Mouse (Mus musculus) heart, adult 2 months (tissue): ENCODE data around the gene Zfp747. TPM values are rescaled to one million over a fixed set of nuclear protein-coding genes. Genes with fewer than 3 reads are reported as not detected.

Source experiments
- DNase-seq, 2 experiments: peaks; one replicate each; pipeline ENCODE4 v3.0.0; 2021
- H3K27ac ChIP-seq: fragments of 200-600 bp; 2 replicates; pipeline ENCODE4 v1.8.1; 2022
- H3K27me3 ChIP-seq: fragments of 200-500 bp; 2 replicates; pipeline ENCODE4 v1.6.1; 2012; ENCODE audit warnings: mild to moderate bottlenecking, low read length, inconsistent platforms, mixed read lengths; ENCODE audit not compliant: control insufficient read depth, insufficient read depth
- H3K36me3 ChIP-seq: fragments of 200-500 bp; 2 replicates; pipeline ENCODE4 v1.6.1; 2012; ENCODE audit warnings: low read length, inconsistent platforms; ENCODE audit not compliant: control insufficient read depth, insufficient read depth
- H3K4me1 ChIP-seq: fragments of 200-500 bp; 2 replicates; pipeline ENCODE4 v1.6.1; 2011; ENCODE audit warnings: low read length; ENCODE audit not compliant: control insufficient read depth, insufficient read depth
- H3K4me3 ChIP-seq: fragments of 200-600 bp; 2 replicates; pipeline ENCODE4 v1.8.1; 2022
- H3K79me2 ChIP-seq: fragments of 200-500 bp; replicated peaks from 2 replicates; pipeline ENCODE4 v1.6.1; 2012; ENCODE audit warnings: mild to moderate bottlenecking, inconsistent platforms, low read length, moderate library complexity, mixed read lengths; ENCODE audit not compliant: control insufficient read depth, insufficient read depth
- H3K9ac ChIP-seq: fragments of 200-500 bp; 2 replicates; pipeline ENCODE4 v1.6.1; 2012; ENCODE audit warnings: low read depth, mild to moderate bottlenecking, control low read depth, inconsistent platforms, low read length, mixed read lengths
- CTCF ChIP-seq: fragments of 200-600 bp; IDR thresholded peaks from 2 replicates; pipeline ENCODE4 v1.8.1; 2022; ENCODE audit warnings: antibody characterized with exemption, mild to moderate bottlenecking, moderate library complexity
- EP300 ChIP-seq: fragments of 200-500 bp; IDR thresholded peaks from 2 replicates; pipeline ENCODE4 v1.6.1; 2011; ENCODE audit warnings: low read depth, low read length, control low read depth; ENCODE audit not compliant: insufficient read depth
- POLR2A ChIP-seq: fragments of 200-500 bp; IDR thresholded peaks from 2 replicates; pipeline ENCODE4 v1.6.1; 2011; ENCODE audit warnings: mild to moderate bottlenecking, low read depth, low read length, control low read depth; ENCODE audit not compliant: insufficient read depth
- WGBS: fragments of 180-500 bp; shearing (Covaris S2); methylation state at CpG from one replicate; pipeline ENCODE4 v1.1.7; 2018; 5-methylcytosine and 5-hydroxymethylcytosine counted together
- intact Hi-C: fragments of 180-260 bp; cut with DNase I; formaldehyde crosslinking; loops from one replicate; pipeline ENCODE4 v1.15.1; 2025
- polyA plus RNA-seq: library from polyadenylated mRNA; depleted of rRNA; stranded (reverse); fragments of >200 nt; gene quantifications from 2 replicates; pipeline ENCODE4 v1.2.3, GENCODE M21; 2012
- total RNA-seq, 2 experiments: library from RNA; stranded (reverse); gene quantifications; 2 replicates each; pipeline ENCODE4 v1.2.3; 2021

Gene Zfp747
- total and polyA plus RNA-seq, 3 experiments: 2.9 to 5.3 (median 4.3) TPM

- WGBS: 92% methylated on average over 8 of the region's 8 CpGs
- Histone ChIP-seq H3K36me3 (peaks cover 4% of the 10 kb centered on the region), H3K79me2 (0 out of 2 replicates have a peak, but pooled peaks cover 2% of the 10 kb centered on the region), H3K27me3 (no peaks in the 10 kb centered on the region), H3K27ac (no peak overlapping the region), H3K9ac (no peak overlapping the region), H3K4me3 (no peak overlapping the region), H3K4me1 (peaks cover 1% of the 10 kb centered on the region; the same call in 1 of the 2 replicates)
- intact Hi-C loops: no loop called here
- no peak for TF ChIP-seq CTCF
- TF ChIP-seq POLR2A: no peak
- TF ChIP-seq EP300: no peak
- DNase-seq: no peak
Measured at GRCm38 (mm10) chr7:127341356-127341755, 34.5 kb downstream of the Zfp747 start.

DNA sequence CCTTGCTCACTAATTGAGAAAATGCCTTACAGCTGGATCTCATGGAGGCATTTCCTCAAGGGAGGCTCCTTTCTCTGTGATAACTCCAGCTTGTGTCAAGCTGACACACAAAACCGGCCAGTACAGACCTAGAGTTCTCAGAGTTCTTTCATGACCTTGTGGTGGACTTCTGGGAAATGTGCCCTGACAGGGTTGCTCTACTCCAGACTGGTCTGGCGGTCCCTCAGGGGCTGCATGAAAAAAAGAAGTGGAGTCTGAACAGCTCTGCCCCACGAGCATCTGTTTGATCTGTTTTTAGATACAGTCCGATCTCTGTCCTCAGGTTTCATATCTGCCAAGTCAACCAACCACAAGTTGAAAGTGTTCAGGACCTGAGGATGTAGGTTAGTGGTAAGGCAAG, 38.2 kb downstream of the Zfp747 start:
- Histone ChIP-seq H3K9ac (no peak overlapping the region), H3K4me1 (peaks cover 1% of the 10 kb centered on the region; the same call in 1 of the 2 replicates), H3K27me3 (no peaks in the 10 kb centered on the region), H3K27ac (no peak overlapping the region), H3K36me3 (no peaks in the 10 kb centered on the region), H3K79me2 (no peaks in the 10 kb centered on the region), H3K4me3 (no peak overlapping the region)
- DNase-seq: no peak
- intact Hi-C loops: no loop called here
- 45% methylated on average over 4 of the region's 4 CpGs for WGBS
- TF ChIP-seq CTCF: no peak
- TF ChIP-seq POLR2A: no peak

DNA sequence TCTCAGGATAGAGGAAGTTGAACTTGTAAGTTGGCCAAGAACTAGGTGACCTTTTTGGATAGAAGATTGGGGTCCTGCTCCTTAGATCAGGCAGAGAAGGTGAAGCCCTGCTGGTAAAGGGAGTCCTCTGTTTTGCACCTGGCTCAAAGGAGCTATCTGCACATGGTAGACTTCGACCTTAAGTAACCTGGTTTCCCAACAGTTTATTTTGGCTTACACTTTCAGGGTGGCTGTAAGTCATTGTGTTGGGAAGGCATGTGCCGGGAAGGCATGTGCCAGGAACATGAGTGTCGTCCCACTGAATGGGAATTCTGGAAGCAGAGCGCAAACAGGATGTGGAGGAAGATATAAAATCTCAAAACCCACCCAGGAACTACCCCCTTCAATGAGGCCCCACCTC, 40.2 kb downstream of the Zfp747 start:
- no peak for DNase-seq
- no peak overlapping the region for H3K4me3 ChIP-seq
- TF ChIP-seq POLR2A: no peak
- no peak for TF ChIP-seq EP300
- TF ChIP-seq CTCF: no peak
- H3K27ac ChIP-seq: no peak overlapping the region
- H3K4me1 ChIP-seq: peaks cover 1% of the 10 kb centered on the region; the same call in 1 of the 2 replicates
- H3K36me3 ChIP-seq: no peaks in the 10 kb centered on the region
- 39% methylated on average over 4 of the region's 4 CpGs for WGBS
- no peaks in the 10 kb centered on the region for H3K79me2 ChIP-seq
- intact Hi-C loops: no loop called here
- no peaks in the 10 kb centered on the region for H3K27me3 ChIP-seq
- no peak overlapping the region for H3K9ac ChIP-seq

DNA sequence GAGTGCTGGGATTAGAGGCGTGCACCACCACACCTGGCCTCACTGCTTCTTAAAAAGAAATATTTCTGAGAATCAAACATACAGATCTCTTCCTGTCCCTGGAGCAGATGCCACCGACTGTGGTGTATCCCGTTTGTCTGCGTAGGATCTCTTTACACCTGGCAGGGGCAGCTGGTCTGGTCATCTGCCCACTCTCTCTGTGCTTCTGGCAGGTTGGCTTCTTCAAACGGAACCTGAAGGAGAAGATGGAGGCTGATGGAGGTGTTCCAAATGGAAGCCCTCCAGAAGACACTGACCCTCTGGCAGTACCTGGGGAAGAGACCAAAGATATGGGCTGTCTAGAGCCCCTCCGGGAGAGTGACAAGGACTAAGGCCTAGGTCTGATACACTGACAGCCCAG, 42.6 kb downstream of the Zfp747 start:
- intact Hi-C loops: no loop called here
- Histone ChIP-seq H3K27me3 (no peaks in the 10 kb centered on the region), H3K27ac (no peak overlapping the region), H3K9ac (no peak overlapping the region), H3K79me2 (no peaks in the 10 kb centered on the region), H3K4me3 (no peak overlapping the region), H3K4me1 (peaks cover 1% of the 10 kb centered on the region; the same call in 1 of the 2 replicates), H3K36me3 (no peaks in the 10 kb centered on the region)
- WGBS: 76% methylated on average over 6 of the region's 6 CpGs
- no peak for DNase-seq
- no peak for TF ChIP-seq EP300
- no peak for TF ChIP-seq CTCF
- TF ChIP-seq POLR2A: no peak

GRCm38 (mm10) chr7:127326685-127327084, 49.2 kb downstream of the Zfp747 start:
- no peaks in the 10 kb centered on the region for H3K79me2 ChIP-seq
- intact Hi-C loops: no loop called here
- 40% methylated on average over 2 of the region's 2 CpGs for WGBS

GRCm38 (mm10) chr7:127325550-127325949, 50.3 kb downstream of the Zfp747 start:
- TF ChIP-seq POLR2A: no peak
- TF ChIP-seq CTCF: no peak
- TF ChIP-seq EP300: no peak
- H3K4me3 ChIP-seq: no peak overlapping the region
- H3K27ac ChIP-seq: no peak overlapping the region
- WGBS: 74% methylated on average over 8 of the region's 8 CpGs
- no peaks in the 10 kb centered on the region for H3K27me3 ChIP-seq
- H3K9ac ChIP-seq: no peak overlapping the region
- H3K4me1 ChIP-seq: no peaks in the 10 kb centered on the region
- no peaks in the 10 kb centered on the region for H3K79me2 ChIP-seq
- no peak for DNase-seq
- intact Hi-C loops: no loop called here
- H3K36me3 ChIP-seq: no peaks in the 10 kb centered on the region

More at GRCm38 (mm10) chr7:127326685-127327084, 49.2 kb downstream of the Zfp747 start:
- H3K36me3 ChIP-seq: no peaks in the 10 kb centered on the region
- no peak for TF ChIP-seq EP300
- DNase-seq: peak; percentile 61 to 75
- H3K9ac ChIP-seq: no peak overlapping the region
- H3K4me3 ChIP-seq: no peak overlapping the region
- no peak overlapping the region for H3K27ac ChIP-seq
- no peaks in the 10 kb centered on the region for H3K4me1 ChIP-seq
- no peaks in the 10 kb centered on the region for H3K27me3 ChIP-seq
